Mouse (Mus musculus) E14TG2a.4 (cell line): Measurements from ENCODE around the gene Fam160b1.
A peak's percentile ranks its signal among the peaks of the same experiment; 100 is the strongest.

ENCODE experiments used
- CTCF ChIP-seq: conservative IDR thresholded peaks from 2 replicates; pipeline ENCODE4 v1.5.1; 2014; ENCODE audit warnings: low read length
- NANOG ChIP-seq: IDR thresholded peaks from 2 replicates; pipeline ENCODE4 v1.6.1; 2014; ENCODE audit warnings: borderline replicate concordance, low read length, mixed read lengths

- no peak for TF ChIP-seq NANOG
- TF ChIP-seq CTCF = peak; percentile 53
Measured at GRCm38 (mm10) chr19:57413918-57414317, 53.4 kb downstream of the Fam160b1 start.
